Mouse (Mus musculus) heart, adult 2 months (tissue): ENCODE results near the gene Gpr1. TPM values are rescaled to one million over a fixed set of nuclear protein-coding genes. Genes with fewer than 3 reads are reported as not detected.
A peak's percentile ranks its signal among the peaks of the same experiment; 100 is the strongest.

ENCODE experiments used
- DNase-seq, 2 experiments: peaks; one replicate each; pipeline ENCODE4 v3.0.0; 2021
- H3K27ac ChIP-seq: fragments of 200-600 bp; 2 replicates; pipeline ENCODE4 v1.8.1; 2022
- H3K27me3 ChIP-seq: fragments of 200-500 bp; 2 replicates; pipeline ENCODE4 v1.6.1; 2012; ENCODE audit warnings: mild to moderate bottlenecking, low read length, inconsistent platforms, mixed read lengths; ENCODE audit not compliant: control insufficient read depth, insufficient read depth
- H3K36me3 ChIP-seq: fragments of 200-500 bp; 2 replicates; pipeline ENCODE4 v1.6.1; 2012; ENCODE audit warnings: low read length, inconsistent platforms; ENCODE audit not compliant: control insufficient read depth, insufficient read depth
- H3K4me1 ChIP-seq: fragments of 200-500 bp; 2 replicates; pipeline ENCODE4 v1.6.1; 2011; ENCODE audit warnings: low read length; ENCODE audit not compliant: control insufficient read depth, insufficient read depth
- H3K4me3 ChIP-seq: fragments of 200-600 bp; 2 replicates; pipeline ENCODE4 v1.8.1; 2022
- H3K79me2 ChIP-seq: fragments of 200-500 bp; replicated peaks from 2 replicates; pipeline ENCODE4 v1.6.1; 2012; ENCODE audit warnings: mild to moderate bottlenecking, inconsistent platforms, low read length, moderate library complexity, mixed read lengths; ENCODE audit not compliant: control insufficient read depth, insufficient read depth
- H3K9ac ChIP-seq: fragments of 200-500 bp; 2 replicates; pipeline ENCODE4 v1.6.1; 2012; ENCODE audit warnings: low read depth, mild to moderate bottlenecking, control low read depth, inconsistent platforms, low read length, mixed read lengths
- CTCF ChIP-seq: fragments of 200-600 bp; IDR thresholded peaks from 2 replicates; pipeline ENCODE4 v1.8.1; 2022; ENCODE audit warnings: antibody characterized with exemption, mild to moderate bottlenecking, moderate library complexity
- EP300 ChIP-seq: fragments of 200-500 bp; IDR thresholded peaks from 2 replicates; pipeline ENCODE4 v1.6.1; 2011; ENCODE audit warnings: low read depth, low read length, control low read depth; ENCODE audit not compliant: insufficient read depth
- POLR2A ChIP-seq: fragments of 200-500 bp; IDR thresholded peaks from 2 replicates; pipeline ENCODE4 v1.6.1; 2011; ENCODE audit warnings: mild to moderate bottlenecking, low read depth, low read length, control low read depth; ENCODE audit not compliant: insufficient read depth
- WGBS: fragments of 180-500 bp; shearing (Covaris S2); methylation state at CpG from one replicate; pipeline ENCODE4 v1.1.7; 2018; 5-methylcytosine and 5-hydroxymethylcytosine counted together
- intact Hi-C: fragments of 180-260 bp; cut with DNase I; formaldehyde crosslinking; loops from one replicate; pipeline ENCODE4 v1.15.1; 2025
- polyA plus RNA-seq: library from polyadenylated mRNA; depleted of rRNA; stranded (reverse); fragments of >200 nt; gene quantifications from 2 replicates; pipeline ENCODE4 v1.2.3, GENCODE M21; 2012
- total RNA-seq, 2 experiments: library from RNA; stranded (reverse); gene quantifications; 2 replicates each; pipeline ENCODE4 v1.2.3; 2021

The Gpr1 gene
- total and polyA plus RNA-seq, 3 experiments, result 0.16 to 0.50 (median 0.31) TPM

- intact Hi-C loops, result no loop called here
- 59% methylated on average over 2 of the region's 2 CpGs for WGBS
- DNase-seq, result no peak
- Histone ChIP-seq H3K27ac (no peak overlapping the region), H3K4me1 (no peaks in the 10 kb centered on the region), H3K27me3 (peaks cover 13% of the 10 kb centered on the region), H3K4me3 (no peak overlapping the region), H3K79me2 (no peaks in the 10 kb centered on the region), H3K36me3 (no peaks in the 10 kb centered on the region), H3K9ac (no peak overlapping the region)
- TF ChIP-seq POLR2A (no peak), CTCF (no peak), EP300 (no peak)
Observed at GRCm38 (mm10) chr1:63258501-63258900, 44.2 kb upstream of the Gpr1 start.

GRCm38 (mm10) chr1:63256083-63256482 is 41.7 kb upstream of the Gpr1 start:
- Histone ChIP-seq H3K9ac (no peak overlapping the region), H3K4me3 (no peak overlapping the region), H3K79me2 (no peaks in the 10 kb centered on the region), H3K4me1 (no peaks in the 10 kb centered on the region), H3K36me3 (no peaks in the 10 kb centered on the region), H3K27me3 (peaks cover 23% of the 10 kb centered on the region), H3K27ac (no peak overlapping the region)
- no peak for TF ChIP-seq EP300
- no peak for TF ChIP-seq CTCF
- TF ChIP-seq POLR2A, result no peak
- 41% methylated on average over 5 of the region's 5 CpGs for WGBS
- intact Hi-C loops, result no loop called here
- DNase-seq, result no peak

GRCm38 (mm10) chr1:63255101-63255500 is 40.8 kb upstream of the Gpr1 start:
- intact Hi-C loops, result no loop called here
- H3K36me3 ChIP-seq, result no peaks in the 10 kb centered on the region
- 21% methylated on average over 4 of the region's 4 CpGs for WGBS
- H3K9ac ChIP-seq, result no peak overlapping the region
- H3K27me3 ChIP-seq, result peaks cover 21% of the 10 kb centered on the region
- no peak overlapping the region for H3K27ac ChIP-seq
- no peak overlapping the region for H3K4me3 ChIP-seq
- H3K4me1 ChIP-seq, result no peaks in the 10 kb centered on the region
- no peaks in the 10 kb centered on the region for H3K79me2 ChIP-seq
- no peak for DNase-seq
- TF ChIP-seq CTCF (no peak), POLR2A (no peak), EP300 (no peak)

- intact Hi-C loops, result no loop called here
- 42% methylated on average over 5 of the region's 5 CpGs for WGBS
- Histone ChIP-seq H3K4me1 (no peaks in the 10 kb centered on the region), H3K27ac (no peak overlapping the region), H3K79me2 (no peaks in the 10 kb centered on the region), H3K27me3 (peaks cover 30% of the 10 kb centered on the region), H3K9ac (no peak overlapping the region), H3K4me3 (no peak overlapping the region), H3K36me3 (no peaks in the 10 kb centered on the region)
- no peak for DNase-seq
- no peak for TF ChIP-seq POLR2A
- TF ChIP-seq EP300, result no peak
- no peak for TF ChIP-seq CTCF
Observed at GRCm38 (mm10) chr1:63253291-63253690, 38.9 kb upstream of the Gpr1 start.

- Histone ChIP-seq H3K4me1 (no peaks in the 10 kb centered on the region), H3K9ac (no peak overlapping the region), H3K27ac (no peak overlapping the region), H3K27me3 (peaks cover 35% of the 10 kb centered on the region), H3K36me3 (no peaks in the 10 kb centered on the region), H3K4me3 (no peak overlapping the region), H3K79me2 (no peaks in the 10 kb centered on the region)
- DNase-seq, result no peak
- 49% methylated on average over 24 of the region's 24 CpGs for WGBS
- intact Hi-C loops, result no loop called here
- TF ChIP-seq POLR2A (no peak), CTCF (peak; percentile 42)
Observed at GRCm38 (mm10) chr1:63252351-63253209, 38.2 kb upstream of the Gpr1 start.

- WGBS, result 46% methylated on average over 4 of the region's 4 CpGs
- no peak overlapping the region for H3K4me3 ChIP-seq
- DNase-seq, result no peak
- H3K9ac ChIP-seq, result no peak overlapping the region
- intact Hi-C loops, result no loop called here
- no peak for TF ChIP-seq POLR2A
- TF ChIP-seq CTCF, result no peak
- no peak for TF ChIP-seq EP300
- H3K27me3 ChIP-seq, result peaks cover 26% of the 10 kb centered on the region
- no peak overlapping the region for H3K27ac ChIP-seq
- H3K79me2 ChIP-seq, result no peaks in the 10 kb centered on the region
- no peaks in the 10 kb centered on the region for H3K4me1 ChIP-seq
- no peaks in the 10 kb centered on the region for H3K36me3 ChIP-seq
Observed at GRCm38 (mm10) chr1:63249261-63249660, 34.9 kb upstream of the Gpr1 start.
